In the genomic region with DNA sequence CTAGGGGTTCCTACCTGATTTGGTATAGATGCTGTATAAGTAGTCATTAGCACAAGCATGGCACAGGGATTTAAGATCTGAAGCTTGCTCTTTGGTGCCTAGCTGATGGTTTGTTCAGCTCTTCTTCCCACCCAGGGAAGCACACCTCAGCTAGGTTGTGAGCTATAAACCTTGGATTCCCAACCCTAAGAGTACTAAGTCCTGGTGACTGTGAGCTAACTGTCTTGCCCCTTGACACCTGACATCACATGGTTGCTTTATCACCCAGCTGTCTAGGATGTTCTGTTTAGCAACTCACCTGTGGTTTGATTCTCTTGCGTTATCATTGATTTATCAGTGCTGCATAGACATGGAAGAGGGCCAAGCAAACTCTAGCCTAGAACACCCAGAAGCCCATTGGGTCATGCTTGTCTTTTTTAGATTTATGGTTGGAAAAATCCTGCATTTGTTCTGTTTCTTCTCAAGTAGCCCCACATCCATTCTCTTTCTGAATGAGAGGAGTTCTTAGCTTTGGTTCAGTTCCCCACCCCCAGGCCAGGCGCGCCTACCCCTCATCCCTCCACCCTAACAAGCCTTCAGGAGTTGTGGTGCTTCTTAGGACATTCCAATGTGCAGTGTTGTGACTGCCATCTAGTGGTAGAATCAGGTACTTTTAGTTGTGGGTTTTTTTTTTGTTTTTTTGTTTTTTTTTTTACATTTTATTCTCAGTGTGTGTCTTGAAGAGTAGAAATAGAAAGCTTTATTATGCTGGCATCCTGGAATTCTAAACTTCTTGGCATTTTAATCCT, we compare ENCODE assay signal across 8 mouse cellular contexts.
DNase-seq lines count a peak whose midpoint lies in the region; ATAC-seq and TF ChIP-seq lines count a peak whose summit lies in the region.
"Had no signal": no experiment of that assay in that cellular context is flagged by ENCODE, and none has a peak within 500 bp of the region (broad histone marks: within the 10 kb centered on the region; RNA-seq: fewer than 3 reads in every experiment).

No protein-coding gene starts in this region.

- TF ChIP-seq RAD21 in MEL (IDR thresholded peaks at IDR 0.05; ENCODE audit: low read depth, low read length) = peak; percentile 26

- H3K36me3 ChIP-seq in MEL (ENCODE audit: control insufficient read depth in 1 of 2, insufficient read depth in 2 of 2, low read length in 2 of 2) = no peaks in the 10 kb centered on the region
- H3K36me3 ChIP-seq in embryonic facial prominence, embryonic 11.5 days (replicated peaks; ENCODE audit: control insufficient read depth, insufficient read depth, low read depth, low read length) = no peaks in the 10 kb centered on the region
- H3K36me3 ChIP-seq: lung, embryonic 15.5 days had no signal

- 0 out of 2 replicates have a peak, but pooled peaks have one; percentile 39 for ATAC-seq in embryonic facial prominence, embryonic 11.5 days (replicated peaks; ENCODE audit: insufficient number of reproducible peaks, low FRiP score, low TSS enrichment, low read depth)

- TF ChIP-seq CTCF in layer of hippocampus, adult 2 months (conservative IDR thresholded peaks at IDR 0.05) = peak; percentile 92
- peak in 2 of 3 experiments; percentile 34 to 49; a peak in 4 of 6 replicates for TF ChIP-seq CTCF in MEL (IDR thresholded peaks at IDR 0.05 in 2 of 3, conservative IDR thresholded peaks at IDR 0.05 in 1 of 3; ENCODE audit: control insufficient read depth in 1 of 3, insufficient read depth in 1 of 3, low read depth in 2 of 3, low read length in 3 of 3, poor library complexity in 1 of 3, severe bottlenecking in 1 of 3)

- H3K27me3 ChIP-seq in MEL (ENCODE audit: control insufficient read depth in 1 of 2, insufficient read depth in 2 of 2, low read length in 2 of 2) = no peaks in the 10 kb centered on the region
- no peaks in the 10 kb centered on the region for H3K27me3 ChIP-seq in embryonic facial prominence, embryonic 11.5 days (ENCODE audit: control insufficient read depth, insufficient read depth, low read length)
- H3K27me3 ChIP-seq: lung, embryonic 15.5 days had no signal

- no peaks in the 10 kb centered on the region for H3K4me1 ChIP-seq in MEL (ENCODE audit: control insufficient read depth in 1 of 2, insufficient read depth in 2 of 2, low read length in 2 of 2)
- H3K4me1 ChIP-seq in embryonic facial prominence, embryonic 11.5 days (ENCODE audit: control insufficient read depth, insufficient read depth, low read length) = no peaks in the 10 kb centered on the region
- H3K4me1 ChIP-seq: lung, embryonic 15.5 days had no signal

- no peak for TF ChIP-seq EP300 in MEL (IDR thresholded peaks at IDR 0.05; ENCODE audit: low read depth in 1 of 2, low read length in 2 of 2)

- H3K27ac ChIP-seq in layer of hippocampus, adult 2 months = no peak overlapping the region
- H3K27ac ChIP-seq in MEL (ENCODE audit: control insufficient read depth, low read depth, low read length) = no peak overlapping the region
- H3K27ac ChIP-seq in embryonic facial prominence, embryonic 11.5 days (replicated peaks; ENCODE audit: low read depth, low read length) = no peak overlapping the region
- H3K27ac ChIP-seq: lung, embryonic 15.5 days had no signal

- peak in 1 of 2 experiments; percentile 26 for DNase-seq in layer of hippocampus, adult 2 months (ENCODE audit: low spot score in 2 of 2)
- DNase-seq in layer of hippocampus, postnatal 10 days (ENCODE audit: low spot score in 2 of 2) = no peak
- DNase-seq in 416B (ENCODE audit: low read depth) (peak; percentile 42), MEL (ENCODE audit: low read depth, low spot score) (peak; percentile 24)
- DNase-seq in embryonic facial prominence, embryonic 11.5 days (ENCODE audit: low spot score) = peak; percentile 70
- peak; percentile 54 for DNase-seq in lung, postnatal 36 days
- DNase-seq in frontal cortex, postnatal 10 days (ENCODE audit: low spot score in 2 of 2) = no peak

- H3K79me2 ChIP-seq in MEL (ENCODE audit: control insufficient read depth, insufficient read depth, low read length, poor library complexity) = no peaks in the 10 kb centered on the region

- TF ChIP-seq POLR2A in MEL (IDR thresholded peaks at IDR 0.05; ENCODE audit: control insufficient read depth in 1 of 2, insufficient read depth in 1 of 2, low read depth in 1 of 2, low read length in 2 of 2, poor library complexity in 1 of 2) = no peak

- 33% methylated on average over 3 of the region's 3 CpGs for WGBS in embryonic facial prominence, embryonic 11.5 days

- H3K4me2 ChIP-seq in embryonic facial prominence, embryonic 11.5 days (ENCODE audit: low read depth, low read length) = no peak overlapping the region
- H3K4me2 ChIP-seq: lung, embryonic 15.5 days had no signal

- H3K9ac ChIP-seq in MEL (ENCODE audit: control insufficient read depth, low read depth, low read length, poor library complexity, severe bottlenecking) = no peak overlapping the region
- no peak overlapping the region for H3K9ac ChIP-seq in embryonic facial prominence, embryonic 11.5 days (replicated peaks; ENCODE audit: low read length)
- H3K9ac ChIP-seq: lung, embryonic 15.5 days had no signal

- H3K9me3 ChIP-seq in MEL (replicated peaks; ENCODE audit: insufficient read depth, low read length) = no peaks in the 10 kb centered on the region
- H3K9me3 ChIP-seq in embryonic facial prominence, embryonic 11.5 days (replicated peaks; ENCODE audit: control insufficient read depth, low read length) = no peaks in the 10 kb centered on the region
- H3K9me3 ChIP-seq: lung, embryonic 15.5 days had no signal

- no peak overlapping the region for H3K4me3 ChIP-seq in layer of hippocampus, adult 2 months
- H3K4me3 ChIP-seq in MEL (ENCODE audit: control insufficient read depth in 1 of 2, insufficient read depth in 1 of 2, low read depth in 2 of 2, low read length in 2 of 2) = no peak overlapping the region
- H3K4me3 ChIP-seq in embryonic facial prominence, embryonic 11.5 days (ENCODE audit: low read depth, low read length) = no peak overlapping the region
- H3K4me3 ChIP-seq: lung, embryonic 15.5 days had no signal

TF ChIP-seq in MEL, 35 proteins besides CTCF, POLR2A, EP300 and RAD21:
- no peak for TF ChIP-seq BHLHE40 (IDR thresholded peaks at IDR 0.05; ENCODE audit: borderline replicate concordance, low read depth, low read length)
- TF ChIP-seq ZKSCAN1 (IDR thresholded peaks at IDR 0.05; ENCODE audit: low read depth, low read length) = peak; percentile 73; the same call in 1 of the 2 replicates
- TF ChIP-seq SMC3 (IDR thresholded peaks at IDR 0.05; ENCODE audit: low read depth, low read length) = peak; percentile 41
- TF ChIP-seq ZNF384 (IDR thresholded peaks at IDR 0.05; ENCODE audit: low read depth, low read length) = 0 out of 2 replicates have a peak, but pooled peaks have one; percentile 33
- no peak for TF ChIP-seq MAFK (IDR thresholded peaks at IDR 0.05; ENCODE audit: borderline replicate concordance, low read depth, low read length)
- no peak for TF ChIP-seq USF2 (IDR thresholded peaks at IDR 0.05; ENCODE audit: borderline replicate concordance in 1 of 2, insufficient read depth in 1 of 2, low read depth in 1 of 2, low read length in 2 of 2)

Comparison
In these comparisons a context has a peak if more than half of its experiments do, and no peak if none do; other contexts are left out.
1. DNase-seq: peak in 416B (single experiment), MEL (single experiment), embryonic facial prominence, embryonic 11.5 days (single experiment) and lung, postnatal 36 days (single experiment); none in layer of hippocampus, postnatal 10 days (0 of 2) and frontal cortex, postnatal 10 days (0 of 2).